In genomic region chr11:53456474-53457371, GRCm38 (mm10) we compare ENCODE assay signal across 7 mouse cellular contexts. TPM values are rescaled to one million over a fixed set of nuclear protein-coding genes. Genes with fewer than 3 reads are reported as not detected.
DNase-seq lines count a peak whose midpoint lies in the region; ATAC-seq and TF ChIP-seq lines count a peak whose summit lies in the region.

TSS of gene Gm10447 (minus strand) at chr11:53457110.
TSS of gene Shroom1 (plus strand) at chr11:53457205.

- peaks cover 17% of the 10 kb centered on the region; the same call in 1 of the 2 replicates for H3K27me3 ChIP-seq in hindbrain, postnatal 0 days (ENCODE audit: insufficient read depth, low read length)
- peaks cover 65% of the 10 kb centered on the region for H3K27me3 ChIP-seq in liver, embryonic 13.5 days

- intact Hi-C loops in gastrocnemius, postnatal 14 days (cut with DNase I; ENCODE audit: low total_unique reads) = no loop called here

- H3K4me3 ChIP-seq in brown adipose tissue, adult 24 weeks (ENCODE audit: insufficient read depth, low read depth, low read length) = peak within 1 kb of the TSS; percentile 71
- peak within 1 kb of the TSS; percentile 38 for H3K4me3 ChIP-seq in hindbrain, postnatal 0 days (ENCODE audit: low read length)
- peak within 1 kb of the TSS; percentile 55 for H3K4me3 ChIP-seq in liver, embryonic 13.5 days (replicated peaks)

- peak; percentile 43; the same call in 1 of the 2 replicates for ATAC-seq in hindbrain, postnatal 0 days
- ATAC-seq in liver, embryonic 13.5 days (ENCODE audit: low read depth) = peak; percentile 72

- H3K4me1 ChIP-seq in brown adipose tissue, adult 24 weeks (ENCODE audit: control insufficient read depth, insufficient read depth, insufficient read length, low read length) = no peaks in the 10 kb centered on the region
- no peaks in the 10 kb centered on the region for H3K4me1 ChIP-seq in hindbrain, postnatal 0 days (ENCODE audit: insufficient read depth, low read length)
- peaks cover 28% of the 10 kb centered on the region for H3K4me1 ChIP-seq in liver, embryonic 13.5 days (replicated peaks)

- peak; percentile 51 for TF ChIP-seq CTCF in hindbrain, postnatal 0 days (IDR thresholded peaks at IDR 0.05; ENCODE audit: low read depth)

- peak within 1 kb of the TSS; percentile 60 for H3K4me2 ChIP-seq in hindbrain, postnatal 0 days (ENCODE audit: low read depth, low read length)
- H3K4me2 ChIP-seq in liver, embryonic 13.5 days = peak within 1 kb of the TSS; percentile 70

- 3% methylated on average over 42 of the region's 42 CpGs for WGBS in hindbrain, postnatal 0 days
- 4% methylated on average over 42 of the region's 42 CpGs for WGBS in liver, embryonic 13.5 days (ENCODE audit: insufficient replicate concordance)

- DNase-seq in R1 (ENCODE audit: low read depth, low spot score) = peak; percentile 66
- DNase-seq in gastrocnemius, postnatal 14 days = peak; percentile 59
- DNase-seq in hindbrain, postnatal 0 days (ENCODE audit: low spot score) = peak; percentile 53
- DNase-seq in liver, embryonic 13.5 days = no peak
- DNase-seq in neural tube, embryonic 10.5 days (ENCODE audit: extremely low spot score, low spot score) = peak; percentile 66
- DNase-seq in right cerebral cortex, postnatal 10 days (ENCODE audit: low spot score in 2 of 2) = no peak

- H3K9me3 ChIP-seq in hindbrain, postnatal 0 days (ENCODE audit: low read length) = no peaks in the 10 kb centered on the region
- H3K9me3 ChIP-seq in liver, embryonic 13.5 days (replicated peaks) = no peaks in the 10 kb centered on the region

- H3K27ac ChIP-seq in brown adipose tissue, adult 24 weeks (replicated peaks; ENCODE audit: low read depth, low read length) = no peak within 1 kb of the TSS
- H3K27ac ChIP-seq in hindbrain, postnatal 0 days = no peak within 1 kb of the TSS
- H3K27ac ChIP-seq in liver, embryonic 13.5 days = peak within 1 kb of the TSS; percentile 62; the same call in 1 of the 2 replicates

- peak within 1 kb of the TSS; percentile 49 for H3K9ac ChIP-seq in hindbrain, postnatal 0 days (replicated peaks; ENCODE audit: low read length)
- H3K9ac ChIP-seq in liver, embryonic 13.5 days = peak within 1 kb of the TSS; percentile 63

- no peaks in the 10 kb centered on the region for H3K36me3 ChIP-seq in hindbrain, postnatal 0 days (ENCODE audit: insufficient read depth, low read length)
- no peaks in the 10 kb centered on the region for H3K36me3 ChIP-seq in liver, embryonic 13.5 days

RNA-seq across cellular contexts. Expression of gene Gm10447, which starts in this region (rescaled TPM):
- not detected in 2 replicates for polyA plus RNA-seq in brown adipose tissue, adult 24 weeks (2012; ENCODE audit: insufficient read depth, insufficient read length, missing spikeins)
- not detected for total RNA-seq in gastrocnemius, postnatal 14 days (2021)
- total RNA-seq in hindbrain, postnatal 0 days (2014; rRNA removed) = not detected in 2 replicates
- 0.10 TPM in 1 of 2 replicates, not detected in the other for polyA plus RNA-seq in hindbrain, postnatal 0 days (2015; fragmentation: Nextera tagmentation; extraction: Ambion mirVana)
- polyA plus RNA-seq in liver, embryonic 13.5 days (2015; fragmentation: Nextera tagmentation; extraction: Ambion mirVana) = 0.07 TPM in 2 replicates

RNA-seq across cellular contexts. Expression of gene Shroom1, which starts in this region (rescaled TPM):
- 2.1 and 4.7 TPM in 2 replicates for polyA plus RNA-seq in brown adipose tissue, adult 24 weeks (2012; ENCODE audit: insufficient read depth, insufficient read length, missing spikeins)
- total RNA-seq in gastrocnemius, postnatal 14 days (2021) = under 1 TPM; 0.31 to 0.38 TPM
- 6.2 and 7.1 TPM in 2 replicates for total RNA-seq in hindbrain, postnatal 0 days (2014; rRNA removed)
- 2.4 and 2.9 TPM in 2 replicates for polyA plus RNA-seq in hindbrain, postnatal 0 days (2015; fragmentation: Nextera tagmentation; extraction: Ambion mirVana)
- 1.5 and 1.6 TPM in 2 replicates for polyA plus RNA-seq in liver, embryonic 13.5 days (2015; fragmentation: Nextera tagmentation; extraction: Ambion mirVana)

Comparison
In these comparisons a context has a peak if more than half of its experiments do, and no peak if none do; other contexts are left out.
1. Peak in DNase-seq in gastrocnemius, postnatal 14 days; RNA of the genes that start here not detected or under 1 TPM.
2. DNase-seq: peak in R1 (single experiment), hindbrain, postnatal 0 days (single experiment) and neural tube, embryonic 10.5 days (single experiment); none in liver, embryonic 13.5 days (single experiment) and right cerebral cortex, postnatal 10 days (0 of 2).
3. Peak in every context shown above with its lines, with median percentiles within 50 percentile points of each other: H3K4me3 ChIP-seq.